Mouse (Mus musculus): ENCODE results near the gene Gm6169. TPM values are rescaled to one million over a fixed set of nuclear protein-coding genes. Genes with fewer than 3 reads are reported as not detected.

The Gm6169 gene
- polyA plus RNA-seq, 1 experiment from 2014 or later, result 3.8 TPM

DNA sequence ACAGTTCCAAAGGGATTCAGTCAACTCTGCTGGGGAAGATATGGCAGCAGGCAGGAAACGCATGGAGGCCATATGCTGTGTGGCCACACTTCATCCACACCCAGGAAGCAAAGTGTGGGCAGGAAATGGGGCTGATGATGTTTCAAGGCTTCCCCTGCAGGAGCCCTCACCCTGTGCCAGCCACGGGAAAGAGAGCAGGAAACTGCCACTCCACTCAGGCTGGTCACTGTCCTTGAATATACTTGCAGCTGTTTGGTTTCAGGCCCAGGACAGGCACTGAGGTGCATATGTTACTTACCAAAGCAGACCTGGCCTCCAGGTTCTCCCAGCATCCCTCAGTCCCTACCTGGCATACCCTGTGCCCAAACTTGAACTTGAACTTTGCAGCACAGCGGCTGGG, 34.6 kb downstream of the Gm6169 start:
- no peak overlapping the region for H3K4me3 ChIP-seq (ENCODE audit: low read length)
- H3K27me3 ChIP-seq (ENCODE audit: control insufficient read depth, insufficient read depth, low read length), result peaks cover 9% of the 10 kb centered on the region
- ATAC-seq (ENCODE audit: low FRiP score, low TSS enrichment), result 0 out of 2 replicates have a peak, but pooled peaks have one; percentile 12
- H3K9ac ChIP-seq (ENCODE audit: low read depth, low read length), result no peak overlapping the region
- WGBS, result 32% methylated on average over 3 of the region's 3 CpGs
- no peaks in the 10 kb centered on the region for H3K9me3 ChIP-seq (ENCODE audit: control insufficient read depth, low read length)
- H3K36me3 ChIP-seq (ENCODE audit: control insufficient read depth, insufficient read depth, low read length), result no peaks in the 10 kb centered on the region
- no peak overlapping the region for H3K27ac ChIP-seq (ENCODE audit: low read depth, low read length)
- no peak overlapping the region for H3K4me2 ChIP-seq (replicated peaks; ENCODE audit: low read depth, low read length)
- peaks cover 5% of the 10 kb centered on the region; the same call in 1 of the 2 replicates for H3K4me1 ChIP-seq (ENCODE audit: control insufficient read depth, insufficient read depth, low read length)

GRCm38 (mm10) chr13:97063431-97063830, 35.6 kb downstream of the Gm6169 start:
- H3K4me3 ChIP-seq (ENCODE audit: low read length), result no peak overlapping the region
- no peaks in the 10 kb centered on the region for H3K9me3 ChIP-seq (ENCODE audit: control insufficient read depth, low read length)
- H3K4me1 ChIP-seq (ENCODE audit: control insufficient read depth, insufficient read depth, low read length), result peaks cover 5% of the 10 kb centered on the region; the same call in 1 of the 2 replicates
- H3K27ac ChIP-seq (ENCODE audit: low read depth, low read length), result no peak overlapping the region
- no peaks in the 10 kb centered on the region for H3K36me3 ChIP-seq (ENCODE audit: control insufficient read depth, insufficient read depth, low read length)
- ATAC-seq (ENCODE audit: low FRiP score, low TSS enrichment), result no peak
- no peak overlapping the region for H3K4me2 ChIP-seq (replicated peaks; ENCODE audit: low read depth, low read length)
- H3K27me3 ChIP-seq (ENCODE audit: control insufficient read depth, insufficient read depth, low read length), result peaks cover 9% of the 10 kb centered on the region
- H3K9ac ChIP-seq (ENCODE audit: low read depth, low read length), result no peak overlapping the region
- WGBS, result 74% methylated on average over 2 of the region's 2 CpGs

GRCm38 (mm10) chr13:97062151-97062550, 36.9 kb downstream of the Gm6169 start:
- 95% methylated on average over 3 of the region's 3 CpGs for WGBS
- H3K4me2 ChIP-seq (replicated peaks; ENCODE audit: low read depth, low read length), result no peak overlapping the region
- ATAC-seq (ENCODE audit: low FRiP score, low TSS enrichment), result no peak
- no peaks in the 10 kb centered on the region for H3K9me3 ChIP-seq (ENCODE audit: control insufficient read depth, low read length)
- no peaks in the 10 kb centered on the region for H3K27me3 ChIP-seq (ENCODE audit: control insufficient read depth, insufficient read depth, low read length)
- no peaks in the 10 kb centered on the region for H3K36me3 ChIP-seq (ENCODE audit: control insufficient read depth, insufficient read depth, low read length)
- H3K4me3 ChIP-seq (ENCODE audit: low read length), result no peak overlapping the region
- no peak overlapping the region for H3K27ac ChIP-seq (ENCODE audit: low read depth, low read length)
- H3K9ac ChIP-seq (ENCODE audit: low read depth, low read length), result no peak overlapping the region
- peaks cover 5% of the 10 kb centered on the region; the same call in 1 of the 2 replicates for H3K4me1 ChIP-seq (ENCODE audit: control insufficient read depth, insufficient read depth, low read length)

GRCm38 (mm10) chr13:97060331-97060730, 38.7 kb downstream of the Gm6169 start:
- Histone ChIP-seq H3K4me1 (ENCODE audit: control insufficient read depth, insufficient read depth, low read length) (peaks cover 5% of the 10 kb centered on the region; the same call in 1 of the 2 replicates), H3K4me2 (replicated peaks; ENCODE audit: low read depth, low read length) (no peak overlapping the region), H3K27ac (ENCODE audit: low read depth, low read length) (no peak overlapping the region), H3K27me3 (ENCODE audit: control insufficient read depth, insufficient read depth, low read length) (no peaks in the 10 kb centered on the region), H3K9ac (ENCODE audit: low read depth, low read length) (no peak overlapping the region), H3K4me3 (ENCODE audit: low read length) (no peak overlapping the region), H3K36me3 (ENCODE audit: control insufficient read depth, insufficient read depth, low read length) (no peaks in the 10 kb centered on the region), H3K9me3 (ENCODE audit: control insufficient read depth, low read length) (no peaks in the 10 kb centered on the region)
- ATAC-seq (ENCODE audit: low FRiP score, low TSS enrichment), result no peak
- WGBS, result 62% methylated on average over 3 of the region's 8 CpGs

GRCm38 (mm10) chr13:97059746-97060145, 39.3 kb downstream of the Gm6169 start:
- no peak for ATAC-seq (ENCODE audit: low FRiP score, low TSS enrichment)
- Histone ChIP-seq H3K4me3 (ENCODE audit: low read length) (no peak overlapping the region), H3K27me3 (ENCODE audit: control insufficient read depth, insufficient read depth, low read length) (no peaks in the 10 kb centered on the region), H3K9ac (ENCODE audit: low read depth, low read length) (no peak overlapping the region), H3K4me1 (ENCODE audit: control insufficient read depth, insufficient read depth, low read length) (peaks cover 5% of the 10 kb centered on the region; the same call in 1 of the 2 replicates), H3K9me3 (ENCODE audit: control insufficient read depth, low read length) (no peaks in the 10 kb centered on the region), H3K4me2 (replicated peaks; ENCODE audit: low read depth, low read length) (no peak overlapping the region), H3K27ac (ENCODE audit: low read depth, low read length) (no peak overlapping the region), H3K36me3 (ENCODE audit: control insufficient read depth, insufficient read depth, low read length) (no peaks in the 10 kb centered on the region)
- WGBS, result 90% methylated on average over 6 of the region's 6 CpGs

GRCm38 (mm10) chr13:97057817-97058216, 41.2 kb downstream of the Gm6169 start:
- H3K9ac ChIP-seq (ENCODE audit: low read depth, low read length), result no peak overlapping the region
- H3K27ac ChIP-seq (ENCODE audit: low read depth, low read length), result no peak overlapping the region
- H3K27me3 ChIP-seq (ENCODE audit: control insufficient read depth, insufficient read depth, low read length), result no peaks in the 10 kb centered on the region
- H3K36me3 ChIP-seq (ENCODE audit: control insufficient read depth, insufficient read depth, low read length), result no peaks in the 10 kb centered on the region
- no peak overlapping the region for H3K4me2 ChIP-seq (replicated peaks; ENCODE audit: low read depth, low read length)
- no peaks in the 10 kb centered on the region for H3K4me1 ChIP-seq (ENCODE audit: control insufficient read depth, insufficient read depth, low read length)
- no peak for ATAC-seq (ENCODE audit: low FRiP score, low TSS enrichment)
- no peak overlapping the region for H3K4me3 ChIP-seq (ENCODE audit: low read length)
- WGBS, result 37% methylated on average over 4 of the region's 4 CpGs
- no peaks in the 10 kb centered on the region for H3K9me3 ChIP-seq (ENCODE audit: control insufficient read depth, low read length)

DNA sequence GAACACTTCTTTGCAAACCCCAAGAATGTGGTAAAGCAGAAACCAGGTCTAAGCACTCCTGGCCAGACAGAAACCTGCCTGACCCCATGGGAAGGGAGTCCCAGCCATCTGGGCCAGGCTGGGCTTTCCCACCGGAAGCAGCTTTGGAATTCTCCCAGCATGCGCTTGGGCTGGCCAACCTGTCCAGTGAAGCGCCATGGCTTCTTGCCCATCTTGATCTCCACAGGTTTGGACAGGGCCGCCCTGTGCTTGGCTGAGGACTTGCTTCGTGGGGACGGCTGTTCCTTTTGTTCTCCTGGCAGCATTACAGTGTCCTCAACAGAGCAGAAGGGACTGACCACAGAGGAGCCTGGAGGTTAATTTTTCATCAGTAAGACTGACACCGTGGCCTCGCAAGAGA, 45.2 kb downstream of the Gm6169 start:
- H3K36me3 ChIP-seq (ENCODE audit: control insufficient read depth, insufficient read depth, low read length), result no peaks in the 10 kb centered on the region
- H3K27ac ChIP-seq (ENCODE audit: low read depth, low read length), result no peak overlapping the region
- H3K9me3 ChIP-seq (ENCODE audit: control insufficient read depth, low read length), result no peaks in the 10 kb centered on the region
- no peak overlapping the region for H3K4me2 ChIP-seq (replicated peaks; ENCODE audit: low read depth, low read length)
- H3K9ac ChIP-seq (ENCODE audit: low read depth, low read length), result no peak overlapping the region
- WGBS, result 79% methylated on average over 8 of the region's 8 CpGs
- no peaks in the 10 kb centered on the region for H3K4me1 ChIP-seq (ENCODE audit: control insufficient read depth, insufficient read depth, low read length)
- H3K27me3 ChIP-seq (ENCODE audit: control insufficient read depth, insufficient read depth, low read length), result no peaks in the 10 kb centered on the region
- no peak for ATAC-seq (ENCODE audit: low FRiP score, low TSS enrichment)
- H3K4me3 ChIP-seq (ENCODE audit: low read length), result no peak overlapping the region

GRCm38 (mm10) chr13:97052667-97053066, 46.4 kb downstream of the Gm6169 start:
- Histone ChIP-seq H3K4me2 (replicated peaks; ENCODE audit: low read depth, low read length) (no peak overlapping the region), H3K36me3 (ENCODE audit: control insufficient read depth, insufficient read depth, low read length) (no peaks in the 10 kb centered on the region), H3K4me3 (ENCODE audit: low read length) (no peak overlapping the region), H3K9me3 (ENCODE audit: control insufficient read depth, low read length) (no peaks in the 10 kb centered on the region), H3K27me3 (ENCODE audit: control insufficient read depth, insufficient read depth, low read length) (no peaks in the 10 kb centered on the region), H3K4me1 (ENCODE audit: control insufficient read depth, insufficient read depth, low read length) (no peaks in the 10 kb centered on the region), H3K27ac (ENCODE audit: low read depth, low read length) (no peak overlapping the region), H3K9ac (ENCODE audit: low read depth, low read length) (no peak overlapping the region)
- 13% methylated on average over 11 of the region's 11 CpGs for WGBS
- no peak for ATAC-seq (ENCODE audit: low FRiP score, low TSS enrichment)

GRCm38 (mm10) chr13:97051158-97051557, 47.9 kb downstream of the Gm6169 start:
- Histone ChIP-seq H3K4me2 (replicated peaks; ENCODE audit: low read depth, low read length) (no peak overlapping the region), H3K9ac (ENCODE audit: low read depth, low read length) (no peak overlapping the region), H3K27ac (ENCODE audit: low read depth, low read length) (no peak overlapping the region), H3K36me3 (ENCODE audit: control insufficient read depth, insufficient read depth, low read length) (no peaks in the 10 kb centered on the region), H3K9me3 (ENCODE audit: control insufficient read depth, low read length) (no peaks in the 10 kb centered on the region), H3K27me3 (ENCODE audit: control insufficient read depth, insufficient read depth, low read length) (no peaks in the 10 kb centered on the region), H3K4me1 (ENCODE audit: control insufficient read depth, insufficient read depth, low read length) (no peaks in the 10 kb centered on the region), H3K4me3 (ENCODE audit: low read length) (no peak overlapping the region)
- WGBS, result 82% methylated on average over 6 of the region's 6 CpGs
- ATAC-seq (ENCODE audit: low FRiP score, low TSS enrichment), result no peak
